Mouse (Mus musculus): ENCODE measurements around the gene Olfr866.

Olfr866 gene

GRCm38 (mm10) chr9:20027935-20028334, at the start of gene Olfr866:
TSS of gene Olfr866 (minus strand) at chr9:20028035.
- no peak for DNase-seq (ENCODE audit: low spot score in 2 of 2)

- DNase-seq (ENCODE audit: low spot score in 2 of 2), result no peak
Measured at GRCm38 (mm10) chr9:20073523-20074177, 45.8 kb upstream of the Olfr866 start.

GRCm38 (mm10) chr9:20071291-20071690, 43.5 kb upstream of the Olfr866 start:
- DNase-seq (ENCODE audit: low spot score in 2 of 2), result no peak

GRCm38 (mm10) chr9:20070236-20070635, 42.4 kb upstream of the Olfr866 start:
- no peak for DNase-seq (ENCODE audit: low spot score in 2 of 2)

- no peak for DNase-seq (ENCODE audit: low spot score in 2 of 2)
Measured at GRCm38 (mm10) chr9:20057462-20057861, 29.6 kb upstream of the Olfr866 start, which contains the start of gene Olfr867. TSS of gene Olfr867 (minus strand) at chr9:20057562.

GRCm38 (mm10) chr9:20047964-20048363, 20.1 kb upstream of the Olfr866 start:
- DNase-seq (ENCODE audit: low spot score in 2 of 2), result no peak

Data from right cerebral cortex, postnatal 36 days (tissue).